Mouse (Mus musculus): ENCODE measurements around the gene Clec1b.

Clec1b gene

DNA sequence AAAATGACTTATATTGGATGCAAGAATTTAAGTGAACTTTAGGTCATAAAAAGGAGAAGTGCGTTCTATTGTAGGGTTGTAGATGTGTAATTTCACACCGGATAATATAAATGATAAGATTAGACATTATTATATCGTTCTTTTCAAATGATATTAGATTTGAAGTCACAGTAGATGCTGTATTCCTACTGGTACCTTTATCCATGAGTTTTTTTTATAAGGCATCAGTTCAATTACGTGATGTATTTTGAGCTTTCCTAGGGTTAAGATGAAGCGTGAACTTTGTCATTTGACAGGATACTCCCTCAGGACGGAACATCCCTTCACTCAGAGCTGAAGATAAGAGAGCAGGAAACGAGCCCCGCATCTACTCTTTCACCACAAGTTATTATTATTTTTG, at the start of gene Clec1b:
Clec1b (plus strand) TSS at position 301 of the 400 bp plus-strand sequence.
- DNase-seq (ENCODE audit: low spot score in 2 of 2) = no peak

- peak; percentile 8 to 31 for DNase-seq (ENCODE audit: low spot score in 2 of 2)
Observed at GRCm38 (mm10) chr6:129349524-129350352, 47.4 kb upstream of the Clec1b start.

GRCm38 (mm10) chr6:129351091-129351490, 46.0 kb upstream of the Clec1b start:
- DNase-seq (ENCODE audit: low spot score in 2 of 2) = no peak

DNA sequence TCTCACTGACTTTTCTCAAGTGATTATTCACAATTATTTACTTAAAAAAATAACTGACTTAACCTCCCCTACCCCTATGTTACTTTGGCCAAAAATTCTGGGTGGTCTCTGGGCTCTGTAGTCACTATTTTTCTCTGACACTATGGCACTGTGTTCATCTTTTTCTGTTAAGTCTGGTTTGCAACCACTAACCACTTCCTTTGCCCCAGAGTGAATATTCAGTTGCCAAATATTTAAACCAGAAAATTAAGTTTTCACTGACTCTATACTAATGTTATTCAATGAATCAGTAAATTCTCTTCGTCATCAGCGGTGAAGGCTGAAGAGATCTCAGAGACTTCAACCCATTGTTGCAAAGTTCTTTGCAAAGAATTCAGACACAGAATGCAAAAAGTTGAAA, 41.3 kb upstream of the Clec1b start:
- no peak for DNase-seq (ENCODE audit: low spot score in 2 of 2)

- DNase-seq (ENCODE audit: low spot score in 2 of 2) = no peak
Observed at GRCm38 (mm10) chr6:129356430-129356829, 40.7 kb upstream of the Clec1b start.

GRCm38 (mm10) chr6:129359515-129359914, 37.6 kb upstream of the Clec1b start:
- no peak for DNase-seq (ENCODE audit: low spot score in 2 of 2)

GRCm38 (mm10) chr6:129363942-129364341, 33.2 kb upstream of the Clec1b start:
- DNase-seq (ENCODE audit: low spot score in 2 of 2) = no peak

GRCm38 (mm10) chr6:129365959-129366359, 31.1 kb upstream of the Clec1b start:
- peak; percentile 9 to 15 for DNase-seq (ENCODE audit: low spot score in 2 of 2)

DNA sequence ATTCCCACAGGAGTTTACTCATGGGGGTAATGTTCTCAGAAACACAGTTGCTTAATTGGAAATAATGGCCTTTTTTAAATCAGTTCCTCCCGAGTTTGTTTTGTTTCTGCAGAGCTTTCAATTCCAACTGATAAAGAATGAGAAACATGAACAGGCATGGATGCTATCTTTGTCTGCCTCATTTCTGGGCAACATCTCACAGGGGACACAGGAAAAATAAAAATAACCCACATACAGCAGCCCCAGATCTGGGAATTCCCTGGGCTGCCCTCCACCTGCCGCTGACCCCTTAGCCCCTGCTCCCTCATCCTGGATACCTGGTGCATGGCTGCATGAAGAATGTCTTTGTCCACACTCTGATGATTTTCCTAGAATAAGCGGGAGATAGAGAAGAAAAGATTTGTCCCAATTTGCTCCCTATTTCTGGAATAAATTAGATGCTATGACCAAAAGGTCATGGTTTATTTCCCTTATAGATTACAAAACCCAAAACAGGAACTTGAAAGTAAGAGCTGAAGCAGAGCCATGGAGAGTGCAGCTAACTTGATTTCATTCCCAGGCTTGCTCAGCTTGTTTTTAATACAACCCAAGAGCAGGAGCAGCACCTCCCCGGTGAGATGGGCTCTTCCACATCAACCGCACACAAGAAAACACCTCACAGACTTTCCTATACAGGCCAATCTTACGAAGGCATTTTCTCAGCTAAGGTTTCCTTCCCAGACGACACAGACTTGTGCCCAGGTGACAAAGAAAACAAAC, 27.5 kb upstream of the Clec1b start:
- DNase-seq (ENCODE audit: low spot score in 2 of 2) = no peak

GRCm38 (mm10) chr6:129374937-129375471, 22.1 kb upstream of the Clec1b start:
- DNase-seq (ENCODE audit: low spot score in 2 of 2) = no peak

GRCm38 (mm10) chr6:129380454-129380853, 16.6 kb upstream of the Clec1b start:
- no peak for DNase-seq (ENCODE audit: low spot score in 2 of 2)

GRCm38 (mm10) chr6:129381736-129382135, 15.4 kb upstream of the Clec1b start:
- no peak for DNase-seq (ENCODE audit: low spot score in 2 of 2)

- DNase-seq (ENCODE audit: low spot score in 2 of 2) = no peak
Observed at GRCm38 (mm10) chr6:129383466-129383865, 13.6 kb upstream of the Clec1b start.

GRCm38 (mm10) chr6:129385000-129385399, 12.1 kb upstream of the Clec1b start:
- DNase-seq (ENCODE audit: low spot score in 2 of 2) = no peak

DNA sequence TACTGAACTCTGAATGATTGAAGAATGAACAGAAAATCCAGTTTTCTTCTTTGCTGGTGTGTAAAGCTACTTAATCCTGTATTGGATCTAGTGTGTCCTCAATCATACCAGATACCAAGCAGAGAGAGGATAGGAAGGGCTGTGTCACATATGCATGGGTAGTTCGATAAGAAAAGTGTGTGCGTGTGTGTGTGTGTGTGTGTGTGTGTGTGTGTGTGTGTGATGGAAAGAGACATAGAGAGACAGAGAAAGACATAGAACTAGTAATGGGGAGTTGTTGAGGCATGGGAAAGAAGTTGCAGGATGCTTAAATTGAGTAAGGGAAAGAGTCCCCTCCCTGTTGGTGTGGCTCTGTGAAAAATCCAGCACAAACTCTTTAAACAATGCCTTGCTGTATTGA, 11.3 kb upstream of the Clec1b start, which contains the start of gene Clec12b:
Clec12b (minus strand) TSS at position 101 of the 400 bp plus-strand sequence.
- no peak for DNase-seq (ENCODE audit: low spot score in 2 of 2)

DNA sequence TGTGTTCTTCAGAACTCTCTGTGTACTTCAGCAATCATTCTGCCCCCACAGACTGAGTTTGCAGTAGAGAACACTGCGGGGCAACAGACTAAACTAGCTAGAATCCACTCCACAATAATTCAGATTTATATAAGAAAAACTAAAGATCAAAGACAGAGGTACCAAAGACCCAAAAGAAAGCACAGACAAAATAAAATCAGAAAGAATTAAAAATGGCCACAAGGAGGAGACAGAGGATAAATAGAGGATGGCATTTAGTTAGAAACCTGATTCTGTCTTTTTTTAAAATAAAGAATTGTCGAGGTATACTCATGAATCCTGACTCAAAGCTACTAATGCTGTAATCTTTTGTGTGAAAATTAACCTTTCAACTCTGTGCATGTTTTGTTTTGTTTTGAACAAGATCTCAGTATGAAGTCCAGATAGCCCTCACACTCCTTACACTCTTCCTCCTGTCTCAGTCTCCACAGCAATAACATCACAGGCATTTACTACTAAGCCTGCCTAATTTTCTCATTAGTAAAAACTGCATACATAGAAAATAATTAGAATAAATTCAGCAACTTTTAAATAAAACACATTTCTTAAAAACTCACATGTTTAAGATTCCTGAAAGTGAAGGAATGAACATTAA, 3.9 kb upstream of the Clec1b start:
- no peak for DNase-seq (ENCODE audit: low spot score in 2 of 2)

DNA sequence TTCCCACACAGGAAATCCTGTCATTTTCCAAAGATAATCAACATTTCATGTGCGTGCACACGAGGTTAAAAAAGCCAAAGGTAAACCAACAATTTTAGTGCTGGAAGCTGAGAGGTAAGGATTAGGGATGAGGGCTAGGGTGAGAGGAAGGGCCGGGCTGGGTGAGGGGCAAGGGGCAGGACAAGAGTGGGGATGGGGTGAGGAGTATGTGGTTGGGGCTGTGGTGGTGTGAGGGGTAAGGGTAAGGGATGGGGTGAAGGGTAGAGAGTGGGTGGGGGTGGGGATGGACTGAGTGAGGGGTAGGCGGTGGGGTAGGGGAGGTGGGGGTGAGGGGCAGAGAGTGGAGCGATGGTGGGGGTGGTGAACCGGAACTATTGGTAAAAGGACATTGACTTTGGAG, 3.4 kb upstream of the Clec1b start:
- DNase-seq (ENCODE audit: low spot score in 2 of 2) = no peak

DNA sequence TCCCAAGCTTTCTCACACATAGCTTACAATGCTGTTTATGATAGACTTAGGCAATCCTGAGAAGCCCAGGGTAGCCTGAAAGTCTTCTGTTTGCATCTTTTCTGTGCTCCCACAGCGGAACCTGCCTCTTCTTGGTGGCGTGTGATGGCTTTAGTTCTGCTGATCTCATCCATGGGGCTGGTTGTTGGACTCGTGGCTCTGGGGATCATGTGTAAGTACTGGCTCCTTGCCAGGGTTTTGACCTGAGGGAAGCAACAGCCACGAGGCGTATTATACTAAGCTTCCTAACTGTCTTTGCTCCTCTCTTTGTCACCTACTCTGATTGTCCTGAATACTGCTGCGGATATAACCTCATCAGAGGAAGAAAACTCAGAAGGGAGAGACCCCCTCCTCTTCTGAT, 2.8 kb downstream of the Clec1b start:
- no peak for DNase-seq (ENCODE audit: low spot score in 2 of 2)

- no peak for DNase-seq (ENCODE audit: low spot score in 2 of 2)
Observed at GRCm38 (mm10) chr6:129402404-129402803, 5.3 kb downstream of the Clec1b start.

- no peak for DNase-seq (ENCODE audit: low spot score in 2 of 2)
Observed at GRCm38 (mm10) chr6:129403391-129403790, 6.3 kb downstream of the Clec1b start.

DNA sequence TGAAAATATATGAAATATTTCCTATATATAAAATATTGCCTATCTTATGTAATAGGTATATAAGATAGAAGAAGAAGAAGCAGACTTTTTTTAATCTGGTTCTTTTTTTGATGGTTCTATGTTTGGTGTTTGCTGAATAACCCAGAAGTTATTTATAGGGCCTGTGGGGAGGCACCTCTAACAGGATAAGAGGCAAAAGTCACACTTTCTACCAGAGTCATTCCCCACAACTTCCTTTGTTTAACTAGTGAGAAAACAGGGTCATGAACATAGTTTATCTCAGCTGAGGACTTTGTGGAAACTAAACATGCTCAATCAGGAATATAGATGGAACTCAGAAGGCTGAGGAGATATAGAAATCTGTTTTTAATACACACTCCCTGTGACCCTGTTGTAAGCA, 8.9 kb downstream of the Clec1b start:
- no peak for DNase-seq (ENCODE audit: low spot score in 2 of 2)

- no peak for DNase-seq (ENCODE audit: low spot score in 2 of 2)
Observed at GRCm38 (mm10) chr6:129407324-129407723, 10.2 kb downstream of the Clec1b start.
